Mouse (Mus musculus): ENCODE data around the gene Trpt1. TPM values are rescaled to one million over a fixed set of nuclear protein-coding genes. Genes with fewer than 3 reads are reported as not detected.

Trpt1 gene
- polyA plus RNA-seq, 1 experiment from 2014 or later = 16.0 TPM

DNA sequence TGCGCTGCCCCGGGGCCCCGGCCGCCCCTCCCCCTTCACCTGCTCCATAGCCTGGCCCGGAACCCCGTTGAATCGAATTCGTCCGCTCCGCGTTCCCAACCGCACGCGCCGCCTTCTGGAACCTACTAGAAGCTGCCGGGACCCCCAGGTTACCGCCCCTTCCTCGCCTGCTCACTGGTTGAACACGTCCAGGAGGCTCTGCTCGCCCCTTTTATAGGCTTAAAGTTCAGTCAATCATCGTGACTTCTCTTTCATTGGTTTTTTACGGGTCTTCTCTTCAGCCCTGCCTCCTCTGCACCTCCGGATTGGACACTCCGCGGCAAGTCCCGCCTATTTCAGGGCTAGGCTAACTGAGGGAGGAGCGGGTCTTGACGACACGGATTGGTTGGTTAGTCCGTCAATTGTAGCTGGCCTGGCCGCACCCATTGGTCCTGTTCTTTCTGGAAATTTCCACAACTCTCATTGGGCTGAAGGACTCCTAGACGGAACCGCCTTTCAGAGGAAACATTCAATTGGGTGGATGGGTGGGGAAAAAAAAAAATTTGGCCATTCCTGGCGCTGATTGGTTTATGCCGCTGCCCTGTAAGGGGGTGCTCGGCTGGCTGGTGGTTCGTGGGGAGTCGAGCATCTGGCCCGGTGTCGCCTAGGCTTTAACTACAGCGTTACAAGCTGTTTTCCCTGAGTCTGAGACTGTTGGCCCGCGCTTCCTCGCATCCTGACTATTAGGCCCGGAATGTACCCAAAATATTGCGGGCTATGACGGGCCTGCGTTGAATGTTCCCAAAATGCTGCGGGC lies 44.1 kb downstream of the Trpt1 start, which contains the start of gene Stip1:
Gene Stip1, minus strand, starts transcription at position 127 of the 796 bp plus-strand sequence.
- WGBS = under 1% methylated on average over 49 of the region's 49 CpGs
- ATAC-seq (replicated peaks) = peak; percentile 99
- Histone ChIP-seq H3K9ac (replicated peaks) (peak within 1 kb of the TSS; percentile 82), H3K4me2 (replicated peaks) (peak within 1 kb of the TSS; percentile 72), H3K27me3 (no peaks in the 10 kb centered on the region), H3K9me3 (no peaks in the 10 kb centered on the region), H3K4me3 (peak within 1 kb of the TSS; percentile 61), H3K36me3 (peaks cover 7% of the 10 kb centered on the region), H3K4me1 (peaks cover 37% of the 10 kb centered on the region), H3K27ac (replicated peaks) (peak within 1 kb of the TSS; percentile 95)

DNA sequence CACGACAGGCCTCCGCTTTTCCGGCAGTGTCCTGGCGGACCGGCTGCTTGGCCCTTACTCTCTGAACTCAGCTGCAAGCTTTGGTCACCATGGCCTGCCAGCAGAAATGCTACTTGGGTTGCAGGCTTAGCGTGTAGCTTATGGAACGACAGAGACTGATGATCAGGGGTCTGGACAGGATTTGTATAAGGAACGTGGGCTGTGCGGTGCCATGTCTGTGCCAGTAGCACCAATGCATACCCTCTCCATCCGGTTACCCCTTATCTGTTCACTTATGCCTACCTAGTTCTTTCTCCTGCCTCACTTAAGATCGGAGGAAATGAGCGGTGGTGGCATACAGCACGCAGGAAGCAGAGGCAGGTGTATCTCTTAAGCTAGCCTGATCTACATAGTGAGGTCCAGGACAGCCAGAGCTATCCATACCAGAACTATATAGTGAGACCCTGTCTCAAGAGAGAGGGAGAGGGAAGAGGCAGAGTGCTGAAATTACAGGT lies 44.8 kb downstream of the Trpt1 start:
- Histone ChIP-seq H3K4me1 (peaks cover 37% of the 10 kb centered on the region), H3K27me3 (no peaks in the 10 kb centered on the region), H3K4me3 (peak overlapping the region; percentile 61), H3K9ac (replicated peaks) (peak overlapping the region; percentile 61), H3K9me3 (no peaks in the 10 kb centered on the region), H3K27ac (replicated peaks) (peak overlapping the region; percentile 95), H3K36me3 (peaks cover 1% of the 10 kb centered on the region; the same call in 1 of the 2 replicates), H3K4me2 (replicated peaks) (peak overlapping the region; percentile 72)
- no peak for ATAC-seq (replicated peaks)
- 24% methylated on average over 13 of the region's 13 CpGs for WGBS

DNA sequence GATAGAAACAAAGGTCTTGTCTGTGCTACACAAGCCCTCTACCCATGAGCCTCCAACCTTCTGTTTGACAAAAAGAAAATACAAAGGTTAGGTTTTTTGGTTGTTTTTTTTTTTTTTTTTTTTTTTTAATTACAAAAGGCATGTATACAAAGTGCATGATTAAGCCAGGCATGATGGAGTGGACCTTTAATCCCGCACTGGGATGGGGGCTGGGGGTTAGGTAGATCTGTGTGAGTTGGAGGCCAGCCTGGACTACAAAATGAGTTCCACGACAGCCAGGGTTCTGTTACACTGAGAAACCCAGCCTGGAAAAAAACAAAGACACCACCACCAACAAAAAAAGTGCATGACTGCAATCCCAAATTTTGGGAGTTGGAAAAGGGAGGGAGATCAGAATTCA lies 45.2 kb downstream of the Trpt1 start:
- H3K36me3 ChIP-seq = no peaks in the 10 kb centered on the region
- WGBS = 82% methylated on average over 2 of the region's 2 CpGs
- H3K27ac ChIP-seq (replicated peaks) = peak overlapping the region; percentile 95
- no peak overlapping the region; the same call in 1 of the 2 replicates for H3K9ac ChIP-seq (replicated peaks)
- no peaks in the 10 kb centered on the region for H3K9me3 ChIP-seq
- no peak for ATAC-seq (replicated peaks)
- peaks cover 36% of the 10 kb centered on the region for H3K4me1 ChIP-seq
- H3K27me3 ChIP-seq = no peaks in the 10 kb centered on the region
- no peak overlapping the region for H3K4me2 ChIP-seq (replicated peaks)
- peak overlapping the region; percentile 61; the same call in 1 of the 2 replicates for H3K4me3 ChIP-seq

DNA sequence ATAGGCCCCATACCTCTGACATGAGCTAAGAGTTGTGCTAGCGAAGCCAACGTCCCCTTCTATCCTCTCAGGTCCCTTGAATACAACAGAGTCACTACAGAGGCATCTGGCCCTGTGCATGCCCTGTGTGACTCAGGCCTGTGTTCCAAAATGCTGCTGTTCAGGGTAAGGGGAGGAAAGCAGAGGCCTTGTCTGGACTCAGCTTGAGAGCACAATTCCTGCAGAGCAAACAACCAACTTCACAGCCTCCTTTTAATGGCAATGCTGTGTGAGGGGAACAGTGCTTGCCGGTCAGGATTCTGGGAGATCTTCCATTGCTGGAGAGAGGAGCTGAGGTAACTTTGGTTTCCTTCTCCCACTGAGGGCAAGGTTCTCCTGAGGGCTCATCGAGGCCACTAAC lies 48.3 kb downstream of the Trpt1 start:
- H3K27me3 ChIP-seq = no peaks in the 10 kb centered on the region
- no peak overlapping the region for H3K27ac ChIP-seq (replicated peaks)
- peaks cover 6% of the 10 kb centered on the region for H3K4me1 ChIP-seq
- no peak overlapping the region for H3K4me3 ChIP-seq
- H3K9me3 ChIP-seq = no peaks in the 10 kb centered on the region
- H3K9ac ChIP-seq (replicated peaks) = no peak overlapping the region
- WGBS = 69% methylated on average over 4 of the region's 4 CpGs
- no peaks in the 10 kb centered on the region for H3K36me3 ChIP-seq
- ATAC-seq (replicated peaks) = no peak
- H3K4me2 ChIP-seq (replicated peaks) = no peak overlapping the region

DNA sequence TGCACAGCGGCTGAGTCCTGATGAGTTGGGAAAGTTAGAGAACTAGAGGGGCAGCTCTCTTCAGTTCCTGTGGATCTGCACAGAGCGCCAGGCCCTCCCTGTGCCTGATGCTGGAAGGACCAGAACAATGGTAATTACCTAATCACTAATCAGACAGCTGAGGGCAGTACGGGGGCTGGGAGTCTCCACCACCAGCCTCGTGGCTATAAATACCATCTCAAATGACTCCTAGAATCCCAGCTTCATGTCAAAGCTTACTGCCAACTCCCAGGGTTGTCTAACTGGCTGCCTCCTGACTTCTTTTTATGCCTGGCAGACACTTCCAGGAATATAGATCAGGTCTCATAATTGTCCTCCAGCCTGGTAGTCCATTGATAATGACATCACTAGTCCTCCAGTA lies 48.8 kb downstream of the Trpt1 start:
- H3K9me3 ChIP-seq = no peaks in the 10 kb centered on the region
- peaks cover 6% of the 10 kb centered on the region for H3K4me1 ChIP-seq
- WGBS = 28% methylated on average over 4 of the region's 4 CpGs
- no peak for ATAC-seq (replicated peaks)
- no peaks in the 10 kb centered on the region for H3K27me3 ChIP-seq
- no peak overlapping the region for H3K4me2 ChIP-seq (replicated peaks)
- no peak overlapping the region for H3K27ac ChIP-seq (replicated peaks)
- no peak overlapping the region for H3K4me3 ChIP-seq
- no peaks in the 10 kb centered on the region for H3K36me3 ChIP-seq
- no peak overlapping the region for H3K9ac ChIP-seq (replicated peaks)

Other genes with a start within 250 kb of the Trpt1 start
- 7.1 and 7.7 TPM in 2 replicates for gene Rps6ka4, start 155.5 kb upstream of the Trpt1 start, polyA plus RNA-seq (2015; fragmentation: Nextera tagmentation; extraction: Ambion mirVana)
- 0.40 and 0.71 TPM in 2 replicates for gene Ccdc88b, start 137.9 kb upstream of the Trpt1 start, polyA plus RNA-seq (2015; fragmentation: Nextera tagmentation; extraction: Ambion mirVana)
- 116 and 125 TPM in 2 replicates for gene Trmt112, start 86.4 kb upstream of the Trpt1 start, polyA plus RNA-seq (2015; fragmentation: Nextera tagmentation; extraction: Ambion mirVana)
- gene Prdx5, start 86.0 kb upstream of the Trpt1 start, polyA plus RNA-seq (2015; fragmentation: Nextera tagmentation; extraction: Ambion mirVana) = 231 and 241 TPM in 2 replicates
- gene Esrra, start 74.3 kb upstream of the Trpt1 start, polyA plus RNA-seq (2015; fragmentation: Nextera tagmentation; extraction: Ambion mirVana) = 20.3 and 21.2 TPM in 2 replicates
- 0.85 and 0.96 TPM in 2 replicates for gene Catsperz, start 70.8 kb upstream of the Trpt1 start, polyA plus RNA-seq (2015; fragmentation: Nextera tagmentation; extraction: Ambion mirVana)
- 1.4 and 1.8 TPM in 2 replicates for gene Kcnk4, start 61.6 kb upstream of the Trpt1 start, polyA plus RNA-seq (2015; fragmentation: Nextera tagmentation; extraction: Ambion mirVana)
- gene Bad, start 54.3 kb upstream of the Trpt1 start, polyA plus RNA-seq (2015; fragmentation: Nextera tagmentation; extraction: Ambion mirVana) = 83.7 and 83.8 TPM in 2 replicates
- gene Gpr137, start 53.7 kb upstream of the Trpt1 start, polyA plus RNA-seq (2015; fragmentation: Nextera tagmentation; extraction: Ambion mirVana) = 48.0 and 48.2 TPM in 2 replicates
- 263 and 289 TPM in 2 replicates for gene Ppp1r14b, start 21.2 kb upstream of the Trpt1 start, polyA plus RNA-seq (2015; fragmentation: Nextera tagmentation; extraction: Ambion mirVana)
- 11.2 and 11.5 TPM in 2 replicates for gene Plcb3, start 19.7 kb upstream of the Trpt1 start, polyA plus RNA-seq (2015; fragmentation: Nextera tagmentation; extraction: Ambion mirVana)
- 83.7 and 90.9 TPM in 2 replicates for gene Fkbp2, start 15.6 kb upstream of the Trpt1 start, polyA plus RNA-seq (2015; fragmentation: Nextera tagmentation; extraction: Ambion mirVana)
- gene Vegfb, start 8.5 kb upstream of the Trpt1 start, polyA plus RNA-seq (2015; fragmentation: Nextera tagmentation; extraction: Ambion mirVana) = 41.0 and 46.7 TPM in 2 replicates
- 20.3 and 22.8 TPM in 2 replicates for gene Dnajc4, start 3.6 kb upstream of the Trpt1 start, polyA plus RNA-seq (2015; fragmentation: Nextera tagmentation; extraction: Ambion mirVana)
- gene Nudt22, start within 50 bp of the Trpt1 start, polyA plus RNA-seq (2015; fragmentation: Nextera tagmentation; extraction: Ambion mirVana) = 18.1 and 18.2 TPM in 2 replicates
- 3.6 and 3.7 TPM in 2 replicates for gene Fermt3, start 23.3 kb downstream of the Trpt1 start, polyA plus RNA-seq (2015; fragmentation: Nextera tagmentation; extraction: Ambion mirVana)
- gene Stip1, start 43.8 kb downstream of the Trpt1 start, polyA plus RNA-seq (2015; fragmentation: Nextera tagmentation; extraction: Ambion mirVana) = 243 and 245 TPM in 2 replicates
- gene Macrod1, start 60.7 kb downstream of the Trpt1 start, polyA plus RNA-seq (2015; fragmentation: Nextera tagmentation; extraction: Ambion mirVana) = 5.8 and 6.0 TPM in 2 replicates
- 14.9 and 18.9 TPM in 2 replicates for gene Flrt1, start 109.6 kb downstream of the Trpt1 start, polyA plus RNA-seq (2015; fragmentation: Nextera tagmentation; extraction: Ambion mirVana)
- gene Otub1, start 210.2 kb downstream of the Trpt1 start, polyA plus RNA-seq (2015; fragmentation: Nextera tagmentation; extraction: Ambion mirVana) = 232 and 233 TPM in 2 replicates
- 656 and 676 TPM in 2 replicates for gene Cox8a, start 221.5 kb downstream of the Trpt1 start, polyA plus RNA-seq (2015; fragmentation: Nextera tagmentation; extraction: Ambion mirVana)
- 69.2 and 69.5 TPM in 2 replicates for gene Naa40, start 245.1 kb downstream of the Trpt1 start, polyA plus RNA-seq (2015; fragmentation: Nextera tagmentation; extraction: Ambion mirVana)